Mouse (Mus musculus) lung, adult 2 months (tissue): ENCODE measurements around the gene Ankrd10.
"Not testable (repeated sequence)": the region's sequence is repeated elsewhere in the genome, so short reads cannot be mapped to it uniquely, and the experiment has no call there.

Experiments used
- CTCF ChIP-seq: fragments of 200-500 bp; IDR thresholded peaks from 2 replicates; pipeline ENCODE4 v1.5.1; 2011; ENCODE audit warnings: mild to moderate bottlenecking, low read length, control low read depth; ENCODE audit not compliant: insufficient read depth
- POLR2A ChIP-seq: fragments of 200-500 bp; IDR thresholded peaks from 2 replicates; pipeline ENCODE4 v1.6.1; 2011; ENCODE audit warnings: low read depth, mild to moderate bottlenecking, control low read depth, low read length, borderline replicate concordance; ENCODE audit errors: extremely low read depth

GRCm38 (mm10) chr8:11666023-11666716, 30.6 kb upstream of the Ankrd10 start:
- TF ChIP-seq POLR2A, CTCF: not testable (repeated sequence)
